In genomic region chr2:119237871-119238220, GRCm38 (mm10) we compare ENCODE assay signal across 10 mouse cellular contexts. TPM values are rescaled to one million over a fixed set of nuclear protein-coding genes. Genes with fewer than 3 reads are reported as not detected.
DNase-seq lines count a peak whose midpoint lies in the region; ATAC-seq and TF ChIP-seq lines count a peak whose summit lies in the region.
"Had no signal": no experiment of that assay in that cellular context is flagged by ENCODE, and none has a peak within 500 bp of the region (broad histone marks: within the 10 kb centered on the region; RNA-seq: fewer than 3 reads in every experiment).

No protein-coding gene starts in this region.

- H3K4me1 ChIP-seq in heart, embryonic 12.5 days (replicated peaks) = peaks cover 14% of the 10 kb centered on the region
- peaks cover 15% of the 10 kb centered on the region for H3K4me1 ChIP-seq in embryonic facial prominence, embryonic 10.5 days
- H3K4me1 ChIP-seq in neural tube, embryonic 13.5 days (replicated peaks) = peaks cover 13% of the 10 kb centered on the region

- H3K27ac ChIP-seq in heart, embryonic 12.5 days (ENCODE audit: poor library complexity, severe bottlenecking) = no peak overlapping the region
- H3K27ac ChIP-seq in embryonic facial prominence, embryonic 10.5 days (replicated peaks) = peak overlapping the region; percentile 78
- H3K27ac ChIP-seq in neural tube, embryonic 13.5 days (replicated peaks) = no peak overlapping the region

- H3K9me3 ChIP-seq in heart, embryonic 12.5 days (replicated peaks) = no peaks in the 10 kb centered on the region
- no peaks in the 10 kb centered on the region for H3K9me3 ChIP-seq in embryonic facial prominence, embryonic 10.5 days
- H3K9me3 ChIP-seq in neural tube, embryonic 13.5 days = no peaks in the 10 kb centered on the region

- TF ChIP-seq CTCF in C2C12 (IDR thresholded peaks at IDR 0.05; ENCODE audit: control insufficient read depth, insufficient read depth, insufficient read length) = no peak

- intact Hi-C loops in left cerebral cortex, postnatal 25 days (cut with DNase I) = no loop called here

- ATAC-seq in heart, embryonic 12.5 days (ENCODE audit: insufficient number of reproducible peaks, low FRiP score) = no peak
- ATAC-seq in neural tube, embryonic 13.5 days (ENCODE audit: low read depth) = no peak
- ATAC-seq: Patski had no signal

- H3ac ChIP-seq in C2C12 (ENCODE audit: control insufficient read depth, insufficient read length, low read depth) = peak overlapping the region; percentile 39

- H3K79me2 ChIP-seq in C2C12 (ENCODE audit: control insufficient read depth, insufficient read depth) = no peaks in the 10 kb centered on the region

- no peaks in the 10 kb centered on the region for H3K36me3 ChIP-seq in heart, embryonic 12.5 days
- no peaks in the 10 kb centered on the region for H3K36me3 ChIP-seq in C2C12 (ENCODE audit: control insufficient read depth, insufficient read depth)
- H3K36me3 ChIP-seq in embryonic facial prominence, embryonic 10.5 days (replicated peaks) = no peaks in the 10 kb centered on the region
- no peaks in the 10 kb centered on the region for H3K36me3 ChIP-seq in neural tube, embryonic 13.5 days

- H3K79me3 ChIP-seq in C2C12 (ENCODE audit: low read depth) = no peaks in the 10 kb centered on the region

- peak overlapping the region; percentile 59 for H3K4me3 ChIP-seq in heart, embryonic 12.5 days
- no peak overlapping the region for H3K4me3 ChIP-seq in C2C12 (ENCODE audit: insufficient read depth, poor library complexity, severe bottlenecking)
- peak overlapping the region; percentile 61 for H3K4me3 ChIP-seq in embryonic facial prominence, embryonic 10.5 days
- H3K4me3 ChIP-seq in neural tube, embryonic 13.5 days = peak overlapping the region; percentile 38

- H3K4me2 ChIP-seq in heart, embryonic 12.5 days = peak overlapping the region; percentile 92
- H3K4me2 ChIP-seq in neural tube, embryonic 13.5 days = peak overlapping the region; percentile 63

- WGBS in heart, embryonic 12.5 days = 2% methylated on average over 30 of the region's 31 CpGs
- WGBS in embryonic facial prominence, embryonic 10.5 days = 1% methylated on average over 31 of the region's 31 CpGs
- 1% methylated on average over 31 of the region's 31 CpGs for WGBS in neural tube, embryonic 13.5 days

- DNase-seq in heart, adult 8-10 months (ENCODE audit: low spot score) = no peak
- peak; percentile 53 for DNase-seq in embryonic facial prominence, embryonic 10.5 days (ENCODE audit: low spot score)
- peak; percentile 43 for DNase-seq in kidney, postnatal 14 days
- no peak for DNase-seq in ovary, postnatal 10 days (ENCODE audit: low spot score)
- DNase-seq in left cerebral cortex, postnatal 25 days (ENCODE audit: low spot score in 2 of 2) = no peak

- peaks cover 76% of the 10 kb centered on the region for H3K27me3 ChIP-seq in heart, embryonic 12.5 days (replicated peaks)
- H3K27me3 ChIP-seq in C2C12 (ENCODE audit: control insufficient read depth, insufficient read depth, insufficient read length) = peaks cover 15% of the 10 kb centered on the region
- peaks cover 77% of the 10 kb centered on the region for H3K27me3 ChIP-seq in embryonic facial prominence, embryonic 10.5 days (replicated peaks; ENCODE audit: low read depth, poor library complexity, severe bottlenecking)
- peaks cover 69% of the 10 kb centered on the region for H3K27me3 ChIP-seq in neural tube, embryonic 13.5 days
- H3K27me3 ChIP-seq: Patski had no signal

- peak overlapping the region; percentile 49 for H3K9ac ChIP-seq in heart, embryonic 12.5 days
- H3K9ac ChIP-seq in neural tube, embryonic 13.5 days = no peak overlapping the region

TF ChIP-seq in C2C12, 6 proteins besides CTCF, POLR2A, EP300 and RAD21:
- TF ChIP-seq FOSL1 (IDR thresholded peaks at IDR 0.05; ENCODE audit: insufficient read depth, low read length, poor library complexity, severe bottlenecking) = no peak
- TF ChIP-seq MYOD1 (IDR thresholded peaks at IDR 0.05; ENCODE audit: control insufficient read depth, insufficient read length, low read depth) = no peak
- no peak for TF ChIP-seq MYOG (IDR thresholded peaks at IDR 0.05; ENCODE audit: control insufficient read depth, extremely low read depth, insufficient read length)
- no peak for TF ChIP-seq USF1 (IDR thresholded peaks at IDR 0.05; ENCODE audit: low read depth)
- TF ChIP-seq MAX (IDR thresholded peaks at IDR 0.05) = no peak
- no peak for TF ChIP-seq CEBPB (IDR thresholded peaks at IDR 0.05; ENCODE audit: low read depth)

RNA-seq across cellular contexts. Expression of gene Spint1, which starts 0.7 kb away (rescaled TPM):
- polyA plus RNA-seq in heart, embryonic 12.5 days (2016; fragmentation: Nextera tagmentation; extraction: Ambion mirVana) = 0.82 and 1.00 TPM in 2 replicates
- total RNA-seq in heart, adult 8-10 months (2022) = under 1 TPM in 1 of 4 experiments, not detected in 3; 0.14 TPM
- 0.82 TPM for polyA plus RNA-seq in C2C12 (2012; fragmentation: generic; extraction: Trizol)
- polyA plus RNA-seq in embryonic facial prominence, embryonic 10.5 days (2016; fragmentation: Nextera tagmentation; extraction: Ambion mirVana) = 11.1 and 11.4 TPM in 2 replicates
- polyA plus RNA-seq in neural tube, embryonic 13.5 days (2015; fragmentation: Nextera tagmentation; extraction: Ambion mirVana) = 0.32 and 0.92 TPM in 2 replicates
- 1 to 10 TPM; 1.3 to 1.4 TPM for total RNA-seq in left cerebral cortex, postnatal 25 days (2021)

RNA-seq across cellular contexts. Expression of gene Ppp1r14d, which starts 8.1 kb away (rescaled TPM):
- not detected in 2 replicates for polyA plus RNA-seq in heart, embryonic 12.5 days (2016; fragmentation: Nextera tagmentation; extraction: Ambion mirVana)
- not detected for total RNA-seq in heart, adult 8-10 months (2022)
- 0.12 TPM for polyA plus RNA-seq in C2C12 (2012; fragmentation: generic; extraction: Trizol)
- polyA plus RNA-seq in embryonic facial prominence, embryonic 10.5 days (2016; fragmentation: Nextera tagmentation; extraction: Ambion mirVana) = 0.20 TPM in 2 replicates
- not detected in 2 replicates for polyA plus RNA-seq in neural tube, embryonic 13.5 days (2015; fragmentation: Nextera tagmentation; extraction: Ambion mirVana)
- not detected for total RNA-seq in left cerebral cortex, postnatal 25 days (2021)
- total RNA-seq: left cerebral cortex, postnatal 10 days had no signal
- polyA plus RNA-seq: Patski had no signal

RNA-seq across cellular contexts. Expression of gene Dnajc17, which starts 29.3 kb away (rescaled TPM):
- 12.0 and 12.6 TPM in 2 replicates for polyA plus RNA-seq in heart, embryonic 12.5 days (2016; fragmentation: Nextera tagmentation; extraction: Ambion mirVana)
- 10 to 100 TPM in 1 of 4 experiments, 1 to 10 TPM in 3; 7.6 to 11.2 (median 9.0) TPM for total RNA-seq in heart, adult 8-10 months (2022)
- polyA plus RNA-seq in C2C12 (2012; fragmentation: generic; extraction: Trizol) = 12.3 TPM
- polyA plus RNA-seq in embryonic facial prominence, embryonic 10.5 days (2016; fragmentation: Nextera tagmentation; extraction: Ambion mirVana) = 25.2 and 25.4 TPM in 2 replicates
- polyA plus RNA-seq in neural tube, embryonic 13.5 days (2015; fragmentation: Nextera tagmentation; extraction: Ambion mirVana) = 20.4 and 24.4 TPM in 2 replicates
- 10 to 100 TPM; 16.4 to 18.5 TPM for total RNA-seq in left cerebral cortex, postnatal 25 days (2021)

RNA-seq across cellular contexts. Expression of gene Zfyve19, which starts 29.4 kb away (rescaled TPM):
- 31.6 and 36.5 TPM in 2 replicates for polyA plus RNA-seq in heart, embryonic 12.5 days (2016; fragmentation: Nextera tagmentation; extraction: Ambion mirVana)
- 10 to 100 TPM in 2 of 4 experiments, 1 to 10 TPM in 2; 7.8 to 14.3 (median 10.0) TPM for total RNA-seq in heart, adult 8-10 months (2022)
- 27.1 TPM for polyA plus RNA-seq in C2C12 (2012; fragmentation: generic; extraction: Trizol)
- polyA plus RNA-seq in embryonic facial prominence, embryonic 10.5 days (2016; fragmentation: Nextera tagmentation; extraction: Ambion mirVana) = 52.9 and 58.5 TPM in 2 replicates
- polyA plus RNA-seq in neural tube, embryonic 13.5 days (2015; fragmentation: Nextera tagmentation; extraction: Ambion mirVana) = 54.8 and 58.9 TPM in 2 replicates
- total RNA-seq in left cerebral cortex, postnatal 25 days (2021) = 10 to 100 TPM; 28.8 to 32.2 TPM

RNA-seq across cellular contexts. Expression of gene Rhov, which starts 33.2 kb away (rescaled TPM):
- 0.10 and 0.13 TPM in 2 replicates for polyA plus RNA-seq in heart, embryonic 12.5 days (2016; fragmentation: Nextera tagmentation; extraction: Ambion mirVana)
- not detected for total RNA-seq in heart, adult 8-10 months (2022)
- polyA plus RNA-seq in C2C12 (2012; fragmentation: generic; extraction: Trizol) = 0.55 TPM
- 0.74 and 2.5 TPM in 2 replicates for polyA plus RNA-seq in embryonic facial prominence, embryonic 10.5 days (2016; fragmentation: Nextera tagmentation; extraction: Ambion mirVana)
- 18.3 and 19.1 TPM in 2 replicates for polyA plus RNA-seq in neural tube, embryonic 13.5 days (2015; fragmentation: Nextera tagmentation; extraction: Ambion mirVana)
- 1 to 10 TPM; 7.9 to 9.0 TPM for total RNA-seq in left cerebral cortex, postnatal 25 days (2021)

Comparison
In these comparisons a context has a peak if more than half of its experiments do, and no peak if none do; other contexts are left out.
1. DNase-seq: peak in embryonic facial prominence, embryonic 10.5 days (single experiment) and kidney, postnatal 14 days (single experiment); none in heart, adult 8-10 months (single experiment), ovary, postnatal 10 days (single experiment) and left cerebral cortex, postnatal 25 days (0 of 2).